Mouse (Mus musculus): ENCODE results near the gene Rps21.
"Not testable (repeated sequence)": the region's sequence is repeated elsewhere in the genome, so short reads cannot be mapped to it uniquely, and the experiment has no call there.

Gene Rps21

DNA sequence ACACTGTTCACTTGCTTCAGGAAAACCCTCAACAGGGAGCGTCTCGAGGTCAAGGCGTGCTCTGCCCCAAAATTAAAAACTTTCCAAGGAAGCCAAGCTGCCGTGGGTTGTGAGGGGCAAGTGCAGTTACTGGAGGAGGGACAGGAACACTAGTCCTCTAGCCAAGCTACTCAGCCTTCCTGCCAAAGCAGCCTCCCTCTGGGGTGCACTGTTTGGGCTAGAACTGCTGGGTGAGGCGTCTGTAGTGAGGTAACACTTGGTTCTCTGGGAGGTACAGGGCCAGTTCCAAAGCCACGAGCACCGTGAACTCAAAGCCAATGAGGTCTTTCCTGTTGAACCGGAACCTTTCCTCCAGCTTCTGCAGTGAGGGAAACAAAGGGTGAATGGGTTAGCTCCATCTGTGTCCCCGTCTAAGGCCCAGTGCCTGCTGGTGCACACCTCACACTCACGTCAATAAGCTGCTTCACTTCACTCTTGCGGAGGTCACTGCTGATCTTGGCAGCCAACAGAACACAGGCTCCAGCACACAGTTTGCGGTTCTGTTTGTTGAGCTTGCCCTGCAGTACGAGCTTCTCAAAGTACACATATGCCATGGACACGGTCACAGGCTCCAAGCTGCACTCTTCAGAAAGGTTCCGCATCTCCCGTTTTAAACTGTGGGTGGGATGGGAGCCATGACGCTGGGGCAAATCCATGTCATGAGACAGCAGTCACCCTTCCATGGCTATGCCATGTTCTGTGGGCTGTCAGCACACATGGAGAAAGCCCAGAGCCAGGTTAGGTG is 2.8 kb downstream of the Rps21 start:
- not testable (repeated sequence) for DNase-seq

DNA sequence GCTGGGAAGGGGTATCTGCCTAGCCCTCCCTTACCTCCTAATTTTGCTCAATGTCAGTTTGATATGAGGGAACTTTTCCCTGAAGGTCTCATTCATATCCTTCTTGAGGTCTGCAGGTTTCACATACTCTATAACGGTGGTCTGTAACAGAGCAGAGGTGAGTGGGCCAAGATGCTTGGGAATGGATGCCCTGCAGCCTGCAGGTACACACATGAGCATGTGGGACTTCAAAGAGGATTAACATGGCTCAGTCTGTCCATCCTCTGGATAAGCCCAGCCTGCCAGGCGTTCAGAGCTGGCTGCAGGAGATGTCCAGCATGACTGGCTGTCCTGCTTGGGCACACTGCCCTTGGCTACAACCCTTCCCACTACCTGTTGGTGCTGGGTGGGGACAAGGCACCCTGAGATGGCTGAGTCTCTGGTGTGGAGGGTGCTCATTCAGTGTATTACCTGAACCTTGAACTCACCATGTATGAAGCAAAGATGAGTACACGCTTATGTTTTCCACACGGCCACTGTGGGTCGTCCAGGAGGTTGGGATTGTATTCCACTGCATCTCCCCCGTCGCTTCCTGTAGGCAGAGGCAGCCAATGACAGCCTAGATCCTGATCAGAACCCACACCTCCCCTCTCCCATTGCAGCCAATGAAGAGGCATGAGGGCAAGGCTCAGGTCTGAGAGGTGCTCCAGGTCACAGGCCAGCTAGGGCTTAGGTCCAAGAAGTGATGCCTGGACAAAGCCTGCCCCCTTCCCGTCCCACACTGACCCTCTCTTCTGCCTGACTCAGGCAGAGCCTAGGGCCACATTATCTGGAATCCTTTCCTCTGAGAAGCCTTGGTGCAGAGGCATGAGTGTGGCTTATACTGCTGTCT is 3.7 kb downstream of the Rps21 start:
- DNase-seq, result no peak

DNA sequence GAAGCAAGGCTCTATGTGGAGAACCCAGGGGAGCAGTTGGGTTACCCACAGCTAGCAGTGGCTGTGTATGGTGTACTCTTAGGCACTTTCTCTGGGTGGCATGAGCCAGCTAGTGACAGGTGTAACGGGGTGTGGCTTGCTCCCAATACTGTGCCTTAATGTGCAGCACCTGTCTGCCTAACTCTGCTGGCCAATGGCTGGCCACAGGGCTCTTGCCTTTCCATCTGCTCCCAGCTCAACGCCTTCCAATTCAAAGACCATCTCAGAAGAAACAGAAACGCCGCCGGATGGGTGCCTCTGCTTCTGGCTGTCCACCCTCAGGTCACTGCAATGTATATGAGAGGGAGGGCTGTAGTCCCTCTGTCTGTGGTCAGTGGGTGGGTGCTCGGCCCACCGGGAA is 4.7 kb downstream of the Rps21 start:
- no peak for DNase-seq

DNA sequence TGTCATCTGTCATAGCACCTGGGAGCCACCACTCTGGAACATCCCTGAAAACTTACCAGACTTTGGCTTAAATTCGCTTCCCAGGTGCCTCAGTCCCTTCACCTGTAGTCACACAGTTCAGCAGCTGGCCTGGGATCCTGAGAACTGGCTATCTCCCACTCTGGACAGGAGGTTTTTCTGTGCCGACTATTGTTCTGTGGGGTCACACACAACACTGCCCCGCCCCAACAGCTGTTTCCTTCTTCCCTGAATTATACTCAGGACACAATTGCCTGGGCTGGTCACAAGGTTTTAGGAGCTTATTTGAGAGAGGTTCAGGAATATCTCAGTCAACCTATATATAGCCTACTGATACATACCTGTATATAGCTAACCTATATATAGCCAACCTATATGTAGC is 5.3 kb downstream of the Rps21 start:
- DNase-seq, result no peak

DNA sequence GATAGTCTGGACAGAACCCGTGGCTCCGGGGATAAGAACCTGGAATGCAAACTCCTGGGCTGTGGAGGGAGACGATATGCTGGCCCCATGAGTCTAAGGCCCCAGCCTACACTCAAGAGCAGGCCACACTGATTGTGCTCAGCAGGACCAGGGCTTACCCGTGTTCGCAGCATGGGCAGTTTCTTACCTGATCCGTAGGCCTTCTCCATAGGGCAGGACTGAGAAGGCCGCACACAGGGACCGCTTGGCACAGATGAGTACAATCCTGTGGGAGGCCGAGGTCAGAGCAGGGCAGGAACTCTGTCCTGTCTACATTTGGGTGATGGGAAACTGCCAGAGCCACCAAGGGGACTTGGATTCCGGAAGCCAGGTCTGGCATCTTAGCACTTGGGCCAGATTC is 5.7 kb downstream of the Rps21 start:
- DNase-seq, result no peak

DNA sequence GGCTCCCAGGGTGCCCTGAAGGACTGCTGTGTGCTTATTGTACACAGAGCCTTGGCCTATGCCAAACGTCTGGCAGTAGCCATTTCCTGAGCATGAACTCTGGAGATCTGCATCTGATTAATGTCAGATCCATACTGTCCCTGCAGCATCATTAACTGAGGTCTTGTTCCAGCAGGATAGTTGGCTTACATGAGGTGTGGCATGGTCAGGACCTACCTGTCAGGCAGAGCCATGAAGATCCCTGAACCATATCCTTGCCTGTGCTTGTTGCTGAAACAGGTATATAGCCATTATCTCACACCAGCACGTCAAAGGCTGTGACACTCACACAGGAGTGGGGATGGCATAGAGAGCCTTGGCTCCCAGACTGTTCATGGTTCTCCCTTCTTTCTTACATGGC is 10.8 kb downstream of the Rps21 start:
- DNase-seq, result no peak

DNA sequence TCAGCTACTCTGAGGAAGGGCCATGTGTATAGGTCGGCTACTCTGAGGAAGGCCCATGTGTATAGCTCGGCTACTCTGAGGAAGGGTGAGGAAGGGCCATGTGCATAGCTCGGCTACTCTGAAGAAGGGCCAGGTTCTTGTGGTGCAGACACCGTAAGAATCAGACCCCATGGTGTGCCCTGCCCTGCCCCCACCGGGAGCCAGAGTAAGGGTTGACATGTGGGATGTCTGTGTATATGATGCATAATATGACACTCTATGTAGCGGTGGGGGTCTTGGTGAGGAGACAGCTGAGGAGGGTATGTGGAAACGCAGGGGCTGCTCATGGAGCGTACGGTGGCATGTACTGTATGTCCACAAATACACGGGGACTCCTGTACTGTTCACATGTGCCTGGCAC is 12.2 kb downstream of the Rps21 start:
- DNase-seq, result no peak

DNA sequence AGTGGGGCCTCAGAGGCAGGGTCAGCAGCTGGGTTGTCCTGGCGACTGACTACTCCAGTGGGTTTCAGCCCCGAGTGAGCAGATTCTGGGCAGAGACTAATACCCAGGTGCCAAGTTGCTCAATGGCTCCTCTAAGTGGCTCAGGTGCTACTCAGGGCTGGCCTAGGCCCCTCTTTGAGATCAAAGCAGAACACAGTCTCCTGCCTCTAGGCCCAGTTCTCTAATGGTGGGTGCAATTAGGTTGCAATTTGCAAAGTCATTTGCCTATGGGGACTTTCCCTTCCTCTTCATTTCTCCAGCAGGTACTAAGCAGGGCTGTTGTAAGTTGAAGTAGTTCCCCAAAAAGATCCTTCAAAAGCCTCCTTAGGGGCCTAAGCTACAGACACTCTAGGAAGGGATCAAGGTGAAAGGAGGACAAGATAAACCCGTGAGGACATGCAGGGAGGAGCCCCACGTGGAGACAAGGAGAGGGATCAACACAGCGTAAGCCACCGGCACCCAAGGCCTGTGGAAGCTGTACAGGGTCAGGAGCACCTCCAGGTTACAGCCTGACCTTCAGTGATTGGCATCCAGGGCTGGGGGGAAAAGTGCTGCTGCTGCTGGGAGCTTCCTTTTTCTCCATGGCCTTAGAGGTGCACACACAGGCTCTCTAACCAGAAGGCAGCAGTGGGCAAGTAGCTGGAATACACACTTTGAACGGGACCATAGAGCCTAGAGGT is 13.5 kb downstream of the Rps21 start:
- peak; percentile 46 to 68 for DNase-seq

DNA sequence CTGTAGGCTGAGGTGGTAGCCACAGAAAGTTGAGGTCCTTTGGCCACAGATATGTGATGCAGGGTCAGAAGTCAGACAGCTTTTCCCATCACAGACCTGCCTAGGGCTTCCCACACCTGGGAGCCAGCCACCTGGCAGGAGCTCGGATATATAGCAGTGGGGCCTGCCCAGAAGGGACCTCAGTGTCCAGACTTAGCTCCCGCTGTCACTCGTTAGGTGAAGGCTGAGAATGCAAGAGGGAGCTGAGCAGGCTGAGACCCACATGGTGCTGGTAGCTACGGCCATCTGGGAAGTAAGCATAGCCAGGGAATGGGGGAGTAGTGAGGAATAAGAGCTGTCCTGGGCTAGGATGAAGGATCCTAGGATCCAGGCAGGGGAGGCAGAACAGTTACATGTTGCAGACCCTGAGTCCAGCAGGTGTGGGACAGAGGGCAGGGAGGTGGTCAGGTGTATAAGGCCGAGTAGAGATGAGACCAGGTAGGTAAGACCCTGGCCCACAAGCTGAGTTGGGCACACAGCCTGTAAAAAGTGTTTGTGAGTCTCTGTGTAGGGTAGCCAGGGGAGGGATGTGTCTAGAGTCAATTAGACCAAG is 14.7 kb downstream of the Rps21 start:
- DNase-seq, result no peak

DNA sequence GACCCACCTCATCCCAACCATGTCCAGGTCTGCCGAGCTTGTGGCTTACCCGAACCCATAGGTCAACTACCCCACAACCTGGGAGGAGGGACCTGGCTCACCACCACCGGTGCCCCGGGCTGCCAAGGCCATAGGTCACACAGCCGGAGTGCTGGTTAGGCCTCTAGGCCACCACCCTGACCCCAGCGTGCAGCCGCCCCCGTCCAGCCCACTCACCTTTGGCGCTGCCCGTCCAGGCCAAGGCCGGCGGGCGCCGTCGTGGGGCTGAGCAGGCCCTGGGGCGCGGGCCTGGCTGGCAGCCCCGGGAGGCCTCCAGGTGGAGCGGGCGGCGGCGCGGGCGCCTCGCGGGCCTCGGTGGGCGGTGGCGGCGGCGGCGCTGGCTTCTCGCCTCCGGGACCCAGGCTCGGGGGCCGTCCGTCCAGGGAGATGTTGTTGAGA is 15.7 kb downstream of the Rps21 start:
- peak; percentile 48 to 50 for DNase-seq

DNA sequence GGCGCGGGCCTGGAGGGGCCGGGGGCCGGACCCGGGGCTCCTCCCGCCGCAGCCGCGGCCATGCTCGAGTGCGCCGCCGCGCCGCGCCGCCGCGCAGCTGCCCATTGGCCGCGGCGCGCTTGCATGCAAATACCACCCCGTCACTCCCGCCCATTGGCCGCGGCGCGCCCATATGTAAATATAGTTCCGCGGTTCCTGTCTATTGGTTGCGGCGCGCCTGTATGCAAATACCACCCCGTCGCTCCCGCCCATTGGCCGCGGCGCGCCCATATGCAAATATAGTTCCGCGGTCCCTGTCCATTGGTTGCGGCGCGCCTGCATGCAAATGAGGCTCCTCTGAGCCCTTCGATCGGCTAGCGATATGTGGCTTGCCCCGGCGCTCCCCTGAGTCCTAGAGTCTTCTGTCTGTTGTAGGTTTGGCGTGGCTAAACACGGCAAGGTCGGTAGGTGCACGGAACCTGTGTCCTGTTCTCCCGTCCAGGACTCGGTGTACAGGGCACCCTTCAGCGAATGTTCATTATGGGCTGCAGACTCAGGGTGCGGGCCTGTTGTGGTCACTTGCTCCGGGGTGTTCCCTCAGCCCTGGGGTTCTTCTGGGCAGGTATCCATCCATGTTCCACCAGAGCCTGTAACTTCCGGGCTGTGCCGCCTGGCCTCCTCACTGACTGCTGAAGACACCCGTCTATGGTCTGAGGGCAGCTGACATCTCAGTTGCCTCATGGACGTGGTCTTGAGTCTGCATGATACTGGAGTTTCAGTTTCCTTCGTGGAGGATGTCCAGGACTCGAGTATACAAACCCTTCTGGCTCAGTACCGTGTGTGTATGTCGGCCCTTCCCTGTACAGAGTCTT is 16.4 kb downstream of the Rps21 start, which contains the start of gene Cables2:
Gene Cables2 (minus strand): TSS at position 103 of the 851 bp plus-strand sequence.
- peak; percentile 96 for DNase-seq

DNA sequence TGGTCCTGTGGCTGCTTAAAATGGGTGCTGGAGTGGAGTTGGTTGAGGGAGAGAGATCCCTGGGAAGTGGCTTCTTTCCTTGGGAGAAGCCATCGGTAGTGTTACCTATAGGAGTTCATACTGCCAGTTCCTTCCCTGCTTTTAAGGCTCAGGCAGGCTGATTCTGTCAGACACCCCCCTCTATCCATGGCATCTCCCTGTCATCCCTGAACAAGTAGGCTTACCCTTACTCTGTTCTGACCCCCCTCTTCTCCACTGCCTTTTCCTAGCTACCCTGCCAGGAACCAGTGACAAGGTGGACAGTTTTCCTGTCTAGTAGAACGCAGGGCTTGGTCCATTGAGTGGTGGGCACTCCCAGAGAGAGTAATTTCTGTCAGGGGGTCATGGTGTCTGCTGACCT is 17.3 kb downstream of the Rps21 start:
- DNase-seq, result no peak

DNA sequence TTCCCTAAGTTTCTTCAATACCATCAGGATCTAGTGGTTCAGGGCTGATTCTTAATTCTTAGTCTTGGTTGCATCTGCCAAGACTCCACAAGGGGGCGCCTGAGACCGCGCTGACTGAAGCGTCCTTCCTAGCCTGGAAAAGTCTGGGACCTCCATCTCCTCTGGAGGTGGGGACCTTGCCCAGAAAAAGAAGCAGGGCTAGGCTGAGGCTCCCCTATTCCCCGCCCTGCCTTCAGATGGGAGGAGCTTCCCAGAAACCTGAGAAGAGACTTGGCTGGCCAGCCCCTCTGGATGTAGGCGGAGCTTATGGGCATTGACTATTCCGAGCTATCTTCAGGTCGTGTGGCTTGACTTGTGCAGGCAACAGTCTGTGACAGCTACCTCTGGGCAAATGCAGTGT is 18.7 kb downstream of the Rps21 start:
- peak; percentile 87 to 90 for DNase-seq

DNA sequence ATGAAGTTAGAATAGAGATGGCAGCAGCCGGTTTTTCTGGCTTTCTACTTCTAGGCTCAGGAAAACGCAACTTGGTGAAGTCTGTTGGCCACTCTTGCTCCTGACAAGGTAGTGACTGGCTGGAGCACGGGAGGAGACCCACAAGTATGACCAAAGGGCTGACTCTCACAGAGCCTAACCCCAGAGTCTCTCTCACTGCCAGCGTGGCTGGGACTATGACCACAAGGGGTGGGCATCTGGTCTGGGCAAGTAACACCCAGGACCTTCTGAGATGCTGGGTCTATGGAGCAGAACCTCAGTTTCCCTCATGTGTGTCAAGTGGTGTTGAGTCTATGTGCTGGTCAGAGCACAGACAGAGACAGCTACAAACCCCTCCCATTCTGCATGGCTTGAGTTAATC is 19.2 kb downstream of the Rps21 start:
- no peak for DNase-seq

DNA sequence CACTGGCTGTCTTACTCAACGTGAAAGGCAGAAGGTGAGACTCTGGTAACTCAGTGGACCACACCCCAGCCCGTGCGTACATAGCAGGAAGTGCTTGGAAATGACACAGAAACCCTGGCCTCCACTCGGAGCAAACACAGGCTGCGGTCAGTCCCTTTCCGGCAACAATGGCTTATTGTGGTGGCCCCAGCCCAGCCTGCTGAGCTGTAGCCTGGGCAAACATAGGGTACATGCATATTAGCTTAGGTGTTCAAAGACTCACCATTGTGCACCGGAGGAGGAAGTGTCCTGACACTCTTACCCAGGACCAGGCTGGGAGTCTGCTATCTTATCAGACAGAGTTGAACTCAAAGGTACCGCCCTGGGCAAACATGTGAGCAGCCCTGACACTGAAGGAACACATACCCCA is 19.7 kb downstream of the Rps21 start:
- DNase-seq, result peak; percentile 65 to 76

DNA sequence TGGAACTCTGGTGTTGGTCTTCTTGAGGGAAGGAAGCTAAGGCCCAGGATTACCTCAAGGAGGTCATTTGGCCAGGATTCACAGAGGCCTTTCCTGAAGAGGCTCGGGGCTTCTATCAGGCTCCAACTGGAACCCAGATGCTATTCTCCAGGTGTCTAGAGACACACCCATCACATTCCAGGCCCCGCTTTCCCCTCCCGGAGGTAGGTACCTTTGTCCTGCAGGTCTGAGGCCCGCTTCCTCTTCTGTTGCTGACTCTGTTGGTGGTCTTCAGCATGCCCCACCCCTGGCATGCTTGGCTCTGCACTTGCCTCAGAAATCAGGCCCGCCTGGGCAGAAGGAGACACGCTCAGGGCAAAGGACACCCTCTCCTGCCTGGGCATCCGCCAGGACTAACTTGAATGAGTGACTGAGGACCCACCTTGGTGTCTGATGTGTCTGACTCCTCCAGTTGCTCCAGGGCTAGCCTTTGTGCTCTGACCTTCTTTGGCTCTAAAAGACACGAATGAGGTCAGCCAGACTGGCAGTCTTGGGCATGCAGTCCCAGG is 20.7 kb downstream of the Rps21 start:
- no peak for DNase-seq

DNA sequence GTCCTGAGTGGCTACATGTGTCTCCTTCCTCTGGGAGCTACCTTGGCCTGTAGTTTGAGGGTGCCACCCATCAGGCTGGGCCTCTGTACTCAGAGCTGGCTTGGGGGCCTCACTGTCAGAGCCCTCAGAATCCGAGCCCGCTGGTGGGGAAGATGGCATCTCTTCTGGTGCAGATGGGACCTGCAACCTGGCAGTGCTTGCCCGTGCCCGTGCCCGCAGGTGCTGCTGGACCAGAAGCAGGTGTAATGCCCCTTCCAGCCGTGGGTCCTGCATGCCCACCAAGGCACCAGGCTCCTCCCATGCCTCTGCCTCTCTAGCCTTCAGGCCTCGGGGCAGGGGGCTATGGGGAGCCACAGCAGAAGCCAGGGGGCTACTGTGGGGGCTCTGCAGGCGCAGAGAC is 22.1 kb downstream of the Rps21 start:
- DNase-seq, result no peak

DNA sequence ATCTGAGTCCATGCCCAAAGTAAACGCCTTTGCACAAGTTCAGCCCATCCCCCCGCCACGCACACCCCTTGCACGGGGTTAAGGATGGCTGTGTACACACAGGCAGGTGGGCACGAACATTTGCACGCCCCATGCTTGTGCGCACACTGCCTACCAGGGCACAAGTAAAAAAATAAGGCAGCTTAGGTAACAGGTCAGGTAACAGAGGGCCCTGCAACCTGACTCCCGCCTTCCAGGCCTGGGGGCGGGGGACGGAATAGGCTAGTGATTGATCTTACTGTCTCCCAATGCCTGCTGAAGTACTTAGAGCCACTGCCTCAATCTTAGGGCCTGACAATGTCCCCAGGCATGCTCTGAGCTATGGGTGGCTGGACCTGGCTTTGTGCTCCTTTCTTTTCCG is 31.8 kb downstream of the Rps21 start:
- peak in 1 of 2 experiments; percentile 34 for DNase-seq

DNA sequence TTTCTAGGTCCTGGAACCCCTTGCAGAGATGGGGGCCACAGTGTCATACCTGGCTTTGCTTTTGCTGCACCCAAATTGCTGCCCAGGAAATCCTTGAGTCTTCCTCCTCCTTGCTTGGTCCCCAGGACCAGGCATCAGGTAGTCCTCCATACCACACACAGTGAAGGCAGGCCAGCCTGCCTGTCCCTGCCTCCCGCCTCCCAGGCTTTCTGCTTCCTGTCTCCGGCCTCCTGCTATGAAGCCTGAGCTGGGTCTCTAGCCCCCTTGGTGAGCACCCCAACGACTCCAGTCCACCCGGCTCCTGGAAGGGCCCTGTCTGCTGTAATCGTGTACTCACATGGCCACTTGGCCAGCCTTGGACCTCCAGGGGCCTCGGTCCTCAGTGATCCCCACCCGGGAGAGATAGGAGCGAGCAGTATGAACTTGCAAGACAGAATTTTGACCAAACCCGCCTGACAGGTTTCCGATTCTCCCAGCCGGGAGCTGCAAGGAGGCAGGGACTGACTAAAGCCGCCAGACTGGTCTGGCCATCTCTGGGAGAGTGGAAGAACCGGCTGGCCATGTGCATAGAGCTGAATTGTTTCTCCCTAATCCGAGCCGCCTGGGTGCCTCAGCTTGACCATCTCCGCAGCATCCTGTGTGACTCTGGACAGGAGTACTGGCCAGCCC is 32.4 kb downstream of the Rps21 start, which contains the start of gene Rbbp8nl:
Gene Rbbp8nl (minus strand): TSS at position 440 of the 669 bp plus-strand sequence.
- DNase-seq, result peak; percentile 86 to 92

DNA sequence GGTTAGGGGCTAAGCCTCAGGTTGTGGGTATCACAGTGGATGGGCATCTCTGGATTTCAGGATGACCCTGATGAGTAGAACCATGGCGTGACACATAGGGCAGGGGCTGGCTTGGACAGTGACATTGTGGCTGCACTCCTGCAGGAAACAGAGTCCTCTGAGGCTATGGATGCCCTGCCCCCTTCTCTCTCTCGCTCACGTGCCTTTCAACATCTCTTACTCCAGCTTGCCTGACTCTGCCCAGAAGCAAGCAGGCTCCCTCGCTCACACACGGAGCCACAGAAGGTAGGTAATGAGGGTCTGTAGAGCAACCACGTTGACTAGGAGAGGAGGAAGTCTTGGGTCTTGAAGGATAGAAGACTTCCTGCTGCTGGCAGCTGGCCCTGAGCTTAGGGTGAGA is 33.3 kb downstream of the Rps21 start:
- DNase-seq, result no peak

DNA sequence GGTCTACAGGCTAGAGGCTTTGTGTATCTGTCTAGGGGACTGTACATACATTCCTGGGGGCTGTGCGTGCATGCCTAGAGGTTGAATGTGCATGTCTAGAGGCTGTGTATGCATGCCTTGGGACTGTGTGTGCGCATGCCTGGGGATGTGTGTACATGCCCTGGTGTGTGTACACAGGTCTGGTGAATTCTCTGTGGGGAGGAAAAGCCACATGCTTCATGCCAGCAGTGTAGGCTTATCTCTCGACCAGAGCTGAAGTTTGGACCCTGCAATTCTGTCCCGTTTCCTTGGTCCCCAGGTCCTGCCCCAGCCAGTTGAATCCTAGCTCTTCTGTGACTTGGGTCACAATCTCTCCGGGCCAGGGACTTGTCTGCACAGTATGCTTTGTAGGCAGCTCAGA is 34.4 kb downstream of the Rps21 start:
- DNase-seq, result no peak

Measured in lung, adult 18-20 months (tissue).